Mouse (Mus musculus) midbrain, embryonic 15.5 days (tissue): ENCODE measurements around the gene Pawr. TPM values are rescaled to one million over a fixed set of nuclear protein-coding genes. Genes with fewer than 3 reads are reported as not detected.

Experiments used
- ATAC-seq: fragments of 200-750 bp; cut with Nextera tagmentation; replicated peaks from 2 replicates; pipeline ENCODE4 v1.8.0; 2017; ENCODE audit warnings: moderate TSS enrichment
- H3K27ac ChIP-seq: fragments of 300-500 bp; sonication (generic); 2 replicates; pipeline ENCODE4 v1.5.1; 2015; ENCODE audit warnings: mild to moderate bottlenecking, inconsistent platforms
- H3K27me3 ChIP-seq: fragments of 300-500 bp; sonication (generic); replicated peaks from 2 replicates; pipeline ENCODE4 v1.6.1; 2015; ENCODE audit warnings: inconsistent platforms
- H3K36me3 ChIP-seq: fragments of 300-500 bp; sonication (generic); replicated peaks from 2 replicates; pipeline ENCODE4 v1.6.1; 2015; ENCODE audit warnings: inconsistent platforms
- H3K4me1 ChIP-seq: fragments of 300-500 bp; sonication (generic); 2 replicates; pipeline ENCODE4 v1.6.1; 2015; ENCODE audit warnings: inconsistent platforms
- H3K4me2 ChIP-seq: fragments of 300-500 bp; sonication (generic); 2 replicates; pipeline ENCODE4 v1.6.1; 2015; ENCODE audit warnings: inconsistent platforms, mild to moderate bottlenecking, moderate library complexity
- H3K4me3 ChIP-seq: fragments of 300-500 bp; sonication (generic); 2 replicates; pipeline ENCODE4 v1.5.1; 2015; ENCODE audit warnings: mild to moderate bottlenecking, inconsistent platforms
- H3K9ac ChIP-seq: fragments of 300-500 bp; sonication (generic); 2 replicates; pipeline ENCODE4 v1.6.1; 2015; ENCODE audit warnings: mild to moderate bottlenecking, inconsistent platforms
- H3K9me3 ChIP-seq: fragments of 300-500 bp; sonication (generic); 2 replicates; pipeline ENCODE4 v1.6.1; 2016; ENCODE audit warnings: inconsistent platforms
- WGBS: fragments of 180-500 bp; shearing (Covaris S2); methylation state at CpG from one replicate; pipeline ENCODE4 v1.1.7; 2015; ENCODE audit warnings: mixed read lengths; 5-methylcytosine and 5-hydroxymethylcytosine counted together
- polyA plus RNA-seq: library from polyadenylated mRNA; unstranded; fragments of >200 nt; fragmentation: Nextera tagmentation; extraction: Ambion mirVana; gene quantifications from 2 replicates; pipeline ENCODE4 v1.2.1, GENCODE M21; 2015

The Pawr gene
- polyA plus RNA-seq, 1 experiment from 2014 or later = 2.5 TPM

- 73% methylated on average over 26 of the region's 26 CpGs for WGBS
- Histone ChIP-seq H3K36me3 (no peaks in the 10 kb centered on the region), H3K9ac (no peak overlapping the region), H3K27ac (no peak overlapping the region), H3K27me3 (no peaks in the 10 kb centered on the region), H3K4me1 (peaks cover 2% of the 10 kb centered on the region; the same call in 1 of the 2 replicates), H3K4me2 (no peak overlapping the region), H3K4me3 (no peak overlapping the region), H3K9me3 (no peaks in the 10 kb centered on the region)
- no peak for ATAC-seq
Measured at GRCm38 (mm10) chr10:108364946-108365719, 33.2 kb downstream of the Pawr start.

- no peak overlapping the region for H3K9ac ChIP-seq
- H3K4me2 ChIP-seq = no peak overlapping the region
- no peaks in the 10 kb centered on the region for H3K36me3 ChIP-seq
- 94% methylated on average over 5 of the region's 5 CpGs for WGBS
- no peak for ATAC-seq
- no peak overlapping the region for H3K27ac ChIP-seq
- peaks cover 2% of the 10 kb centered on the region; the same call in 1 of the 2 replicates for H3K4me1 ChIP-seq
- no peak overlapping the region for H3K4me3 ChIP-seq
- no peaks in the 10 kb centered on the region for H3K27me3 ChIP-seq
- no peaks in the 10 kb centered on the region for H3K9me3 ChIP-seq
Measured at GRCm38 (mm10) chr10:108366251-108366650, 34.3 kb downstream of the Pawr start.

- H3K9ac ChIP-seq = no peak overlapping the region
- H3K4me3 ChIP-seq = no peak overlapping the region
- H3K9me3 ChIP-seq = no peaks in the 10 kb centered on the region
- H3K4me1 ChIP-seq = no peaks in the 10 kb centered on the region
- WGBS = 91% methylated on average over 6 of the region's 6 CpGs
- H3K4me2 ChIP-seq = no peak overlapping the region
- no peaks in the 10 kb centered on the region for H3K27me3 ChIP-seq
- no peak for ATAC-seq
- no peak overlapping the region for H3K27ac ChIP-seq
- no peaks in the 10 kb centered on the region for H3K36me3 ChIP-seq
Measured at GRCm38 (mm10) chr10:108368358-108368757, 36.4 kb downstream of the Pawr start.

- H3K4me1 ChIP-seq = no peaks in the 10 kb centered on the region
- H3K27ac ChIP-seq = no peak overlapping the region
- H3K27me3 ChIP-seq = no peaks in the 10 kb centered on the region
- WGBS = 56% methylated on average over 7 of the region's 7 CpGs
- H3K36me3 ChIP-seq = no peaks in the 10 kb centered on the region
- ATAC-seq = no peak
- H3K9me3 ChIP-seq = no peaks in the 10 kb centered on the region
- no peak overlapping the region for H3K4me2 ChIP-seq
- no peak overlapping the region for H3K9ac ChIP-seq
- H3K4me3 ChIP-seq = no peak overlapping the region
Measured at GRCm38 (mm10) chr10:108372258-108372657, 40.3 kb downstream of the Pawr start.

GRCm38 (mm10) chr10:108372858-108373257 lies 40.9 kb downstream of the Pawr start:
- no peak for ATAC-seq
- H3K4me3 ChIP-seq = no peak overlapping the region
- H3K9me3 ChIP-seq = no peaks in the 10 kb centered on the region
- H3K4me1 ChIP-seq = no peaks in the 10 kb centered on the region
- no peaks in the 10 kb centered on the region for H3K27me3 ChIP-seq
- no peak overlapping the region for H3K27ac ChIP-seq
- H3K9ac ChIP-seq = no peak overlapping the region
- WGBS = 94% methylated on average over 5 of the region's 5 CpGs
- H3K36me3 ChIP-seq = no peaks in the 10 kb centered on the region
- H3K4me2 ChIP-seq = no peak overlapping the region

GRCm38 (mm10) chr10:108375796-108376195 lies 43.9 kb downstream of the Pawr start:
- no peak overlapping the region for H3K4me2 ChIP-seq
- 95% methylated on average over 8 of the region's 8 CpGs for WGBS
- no peak overlapping the region for H3K27ac ChIP-seq
- no peaks in the 10 kb centered on the region for H3K9me3 ChIP-seq
- no peak overlapping the region for H3K4me3 ChIP-seq
- no peak for ATAC-seq
- H3K9ac ChIP-seq = no peak overlapping the region
- no peaks in the 10 kb centered on the region for H3K27me3 ChIP-seq
- H3K36me3 ChIP-seq = no peaks in the 10 kb centered on the region
- H3K4me1 ChIP-seq = no peaks in the 10 kb centered on the region

- no peak overlapping the region for H3K4me3 ChIP-seq
- H3K4me2 ChIP-seq = no peak overlapping the region
- 93% methylated on average over 4 of the region's 4 CpGs for WGBS
- no peaks in the 10 kb centered on the region for H3K4me1 ChIP-seq
- H3K9me3 ChIP-seq = no peaks in the 10 kb centered on the region
- H3K9ac ChIP-seq = no peak overlapping the region
- no peaks in the 10 kb centered on the region for H3K36me3 ChIP-seq
- H3K27ac ChIP-seq = no peak overlapping the region
- no peak for ATAC-seq
- H3K27me3 ChIP-seq = no peaks in the 10 kb centered on the region
Measured at GRCm38 (mm10) chr10:108376366-108376765, 44.4 kb downstream of the Pawr start.

- no peak overlapping the region for H3K9ac ChIP-seq
- H3K4me2 ChIP-seq = no peak overlapping the region
- H3K27ac ChIP-seq = no peak overlapping the region
- no peaks in the 10 kb centered on the region for H3K36me3 ChIP-seq
- ATAC-seq = no peak
- H3K9me3 ChIP-seq = no peaks in the 10 kb centered on the region
- 93% methylated on average over 7 of the region's 7 CpGs for WGBS
- no peak overlapping the region for H3K4me3 ChIP-seq
- H3K4me1 ChIP-seq = no peaks in the 10 kb centered on the region
- no peaks in the 10 kb centered on the region for H3K27me3 ChIP-seq
Measured at GRCm38 (mm10) chr10:108377369-108377768, 45.4 kb downstream of the Pawr start.

- Histone ChIP-seq H3K4me3 (no peak overlapping the region), H3K4me2 (no peak overlapping the region), H3K27me3 (no peaks in the 10 kb centered on the region), H3K9ac (no peak overlapping the region), H3K9me3 (no peaks in the 10 kb centered on the region), H3K27ac (no peak overlapping the region), H3K36me3 (no peaks in the 10 kb centered on the region), H3K4me1 (no peaks in the 10 kb centered on the region)
- 94% methylated on average over 6 of the region's 6 CpGs for WGBS
- no peak for ATAC-seq
Measured at GRCm38 (mm10) chr10:108378062-108378461, 46.1 kb downstream of the Pawr start.

GRCm38 (mm10) chr10:108378479-108378878 lies 46.6 kb downstream of the Pawr start:
- ATAC-seq = no peak
- H3K4me3 ChIP-seq = no peak overlapping the region
- H3K9ac ChIP-seq = no peak overlapping the region
- H3K9me3 ChIP-seq = no peaks in the 10 kb centered on the region
- H3K27me3 ChIP-seq = no peaks in the 10 kb centered on the region
- H3K27ac ChIP-seq = no peak overlapping the region
- no peaks in the 10 kb centered on the region for H3K4me1 ChIP-seq
- H3K4me2 ChIP-seq = no peak overlapping the region
- WGBS = 85% methylated on average over 5 of the region's 5 CpGs
- no peaks in the 10 kb centered on the region for H3K36me3 ChIP-seq

GRCm38 (mm10) chr10:108380715-108381114 lies 48.8 kb downstream of the Pawr start:
- Histone ChIP-seq H3K4me3 (no peak overlapping the region), H3K4me1 (no peaks in the 10 kb centered on the region), H3K9ac (no peak overlapping the region), H3K9me3 (no peaks in the 10 kb centered on the region), H3K4me2 (no peak overlapping the region), H3K36me3 (no peaks in the 10 kb centered on the region), H3K27me3 (no peaks in the 10 kb centered on the region), H3K27ac (no peak overlapping the region)
- ATAC-seq = no peak
- WGBS = 96% methylated on average over 10 of the region's 10 CpGs

GRCm38 (mm10) chr10:108384153-108384769 lies 52.3 kb downstream of the Pawr start:
- ATAC-seq = no peak
- Histone ChIP-seq H3K4me2 (no peak overlapping the region), H3K36me3 (no peaks in the 10 kb centered on the region), H3K4me3 (no peak overlapping the region), H3K27ac (no peak overlapping the region), H3K4me1 (no peaks in the 10 kb centered on the region), H3K9me3 (no peaks in the 10 kb centered on the region), H3K9ac (no peak overlapping the region), H3K27me3 (no peaks in the 10 kb centered on the region)
- 83% methylated on average over 9 of the region's 9 CpGs for WGBS

GRCm38 (mm10) chr10:108385480-108385955 lies 53.6 kb downstream of the Pawr start:
- Histone ChIP-seq H3K4me2 (no peak overlapping the region), H3K9me3 (no peaks in the 10 kb centered on the region), H3K9ac (no peak overlapping the region), H3K4me1 (peaks cover 3% of the 10 kb centered on the region), H3K27me3 (no peaks in the 10 kb centered on the region), H3K27ac (no peak overlapping the region), H3K4me3 (no peak overlapping the region), H3K36me3 (no peaks in the 10 kb centered on the region)
- 41% methylated on average over 5 of the region's 5 CpGs for WGBS
- no peak for ATAC-seq
